Mouse (Mus musculus): ENCODE measurements around the gene Hspa2. TPM values are rescaled to one million over a fixed set of nuclear protein-coding genes. Genes with fewer than 3 reads are reported as not detected.

Hspa2 gene
- polyA plus RNA-seq, 1 experiment from 2014 or later, result 5.8 TPM

GRCm38 (mm10) chr12:76388794-76389193, 15.2 kb upstream of the Hspa2 start:
- no peaks in the 10 kb centered on the region for H3K27me3 ChIP-seq

DNA sequence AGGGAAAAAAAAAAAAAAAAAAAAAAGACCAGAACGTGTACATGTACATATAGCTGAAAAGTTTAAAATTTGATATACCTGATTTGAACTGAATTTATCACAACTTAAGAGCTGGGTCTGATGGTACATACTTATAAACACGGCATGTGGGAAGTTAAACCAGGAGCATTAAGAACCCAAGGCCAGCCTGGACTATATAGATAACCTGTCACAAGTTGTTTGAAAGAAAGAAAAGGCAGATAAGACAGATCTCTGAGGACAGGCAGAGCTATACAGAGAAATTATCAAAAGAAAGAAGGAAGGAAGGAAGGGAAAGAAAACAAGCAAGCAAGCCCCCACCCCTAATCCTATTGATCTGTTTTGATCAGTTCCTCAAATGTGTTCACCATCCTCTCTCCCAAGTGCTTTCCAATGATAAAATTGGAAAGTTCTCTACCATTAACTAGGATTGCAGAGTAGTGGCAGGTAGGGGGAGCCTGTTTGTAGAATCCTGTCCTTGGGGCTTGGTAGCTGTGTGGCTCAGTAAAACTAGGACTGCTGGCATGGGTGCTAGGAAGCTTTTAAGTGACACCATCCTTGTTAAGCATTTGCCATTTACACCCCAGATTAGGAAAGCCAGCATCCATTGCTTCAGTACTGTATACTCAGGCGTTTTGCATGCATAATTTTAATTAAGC, 12.2 kb upstream of the Hspa2 start:
- no peak for ATAC-seq (ENCODE audit: low FRiP score, low read depth)
- H3K9ac ChIP-seq (replicated peaks), result no peak overlapping the region
- H3K27ac ChIP-seq (replicated peaks), result no peak overlapping the region
- H3K9me3 ChIP-seq, result no peaks in the 10 kb centered on the region
- peaks cover 9% of the 10 kb centered on the region; the same call in 1 of the 2 replicates for H3K36me3 ChIP-seq
- 78% methylated on average over 3 of the region's 3 CpGs for WGBS
- no peaks in the 10 kb centered on the region for H3K27me3 ChIP-seq
- H3K4me3 ChIP-seq, result no peak overlapping the region
- no peaks in the 10 kb centered on the region for H3K4me1 ChIP-seq
- no peak overlapping the region for H3K4me2 ChIP-seq (replicated peaks)

More at GRCm38 (mm10) chr12:76388794-76389193, 15.2 kb upstream of the Hspa2 start:
- Histone ChIP-seq H3K4me3 (no peak overlapping the region), H3K9me3 (no peaks in the 10 kb centered on the region), H3K27ac (replicated peaks) (no peak overlapping the region), H3K36me3 (peaks cover 26% of the 10 kb centered on the region), H3K4me1 (no peaks in the 10 kb centered on the region), H3K4me2 (replicated peaks) (no peak overlapping the region), H3K9ac (replicated peaks) (no peak overlapping the region)
- ATAC-seq (ENCODE audit: low FRiP score, low read depth), result no peak
- WGBS, result 84% methylated on average over 11 of the region's 11 CpGs

DNA sequence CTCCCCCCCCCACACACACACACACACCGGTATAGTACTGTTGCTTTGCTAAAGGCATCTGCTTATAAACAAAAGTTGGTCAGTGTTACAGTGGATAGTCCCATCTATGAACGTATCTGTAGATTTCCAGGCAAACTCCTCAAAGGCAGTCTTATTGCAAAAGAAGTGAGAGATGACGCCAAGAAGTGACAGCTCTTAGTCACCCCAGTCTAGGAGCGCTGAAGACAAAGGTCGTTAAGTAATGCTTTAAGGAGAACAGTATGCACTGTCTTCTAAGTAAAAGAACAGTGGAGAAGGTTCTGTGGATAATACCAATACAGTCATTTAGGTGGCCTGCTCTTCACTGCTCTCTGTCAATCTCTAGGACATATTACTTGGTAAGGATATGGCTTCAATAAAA, 11.0 kb upstream of the Hspa2 start:
- Histone ChIP-seq H3K9me3 (no peaks in the 10 kb centered on the region), H3K27ac (replicated peaks) (no peak overlapping the region), H3K4me2 (replicated peaks) (no peak overlapping the region), H3K4me1 (no peaks in the 10 kb centered on the region), H3K4me3 (no peak overlapping the region), H3K9ac (replicated peaks) (no peak overlapping the region), H3K27me3 (no peaks in the 10 kb centered on the region), H3K36me3 (0 out of 2 replicates have a peak, but pooled peaks cover 3% of the 10 kb centered on the region)
- 81% methylated on average over 5 of the region's 5 CpGs for WGBS
- no peak for ATAC-seq (ENCODE audit: low FRiP score, low read depth)

DNA sequence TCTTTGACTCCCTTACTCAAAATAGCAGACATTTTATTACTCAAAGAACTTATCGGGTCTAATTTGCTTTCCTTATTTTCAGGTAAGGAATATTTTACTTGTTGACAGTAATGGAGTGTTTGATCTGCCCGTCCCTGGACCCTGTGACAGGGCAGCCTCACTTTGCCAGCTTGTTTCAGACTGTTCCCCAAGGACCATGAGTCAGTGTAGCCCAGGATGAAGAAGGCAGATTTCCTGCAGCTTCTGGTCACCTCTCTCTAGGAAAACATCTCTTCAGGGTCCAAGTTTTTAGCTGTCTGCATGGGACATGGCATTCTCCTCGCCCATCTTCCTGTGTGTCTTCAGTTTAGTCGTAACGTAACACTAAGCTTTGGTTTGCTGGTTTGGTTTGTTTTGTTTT, 6.7 kb upstream of the Hspa2 start:
- no peak overlapping the region for H3K9ac ChIP-seq (replicated peaks)
- no peak overlapping the region for H3K4me3 ChIP-seq
- ATAC-seq (ENCODE audit: low FRiP score, low read depth), result no peak
- H3K4me1 ChIP-seq, result no peaks in the 10 kb centered on the region
- H3K9me3 ChIP-seq, result no peaks in the 10 kb centered on the region
- 83% methylated on average over 5 of the region's 5 CpGs for WGBS
- no peak overlapping the region for H3K27ac ChIP-seq (replicated peaks)
- H3K27me3 ChIP-seq, result peaks cover 3% of the 10 kb centered on the region; the same call in 1 of the 2 replicates
- no peak overlapping the region for H3K4me2 ChIP-seq (replicated peaks)
- no peaks in the 10 kb centered on the region for H3K36me3 ChIP-seq

- Histone ChIP-seq H3K4me1 (peaks cover 23% of the 10 kb centered on the region), H3K4me3 (no peak overlapping the region), H3K4me2 (replicated peaks) (no peak overlapping the region), H3K27ac (replicated peaks) (no peak overlapping the region), H3K36me3 (no peaks in the 10 kb centered on the region), H3K9ac (replicated peaks) (no peak overlapping the region), H3K9me3 (no peaks in the 10 kb centered on the region), H3K27me3 (peaks cover 33% of the 10 kb centered on the region)
- ATAC-seq (ENCODE audit: low FRiP score, low read depth), result no peak
- 59% methylated on average over 3 of the region's 3 CpGs for WGBS
Observed at GRCm38 (mm10) chr12:76401674-76402073, 2.3 kb upstream of the Hspa2 start.

GRCm38 (mm10) chr12:76402991-76403885, 738 bp upstream of the Hspa2 start:
- peak overlapping the region; percentile 59 for H3K9ac ChIP-seq (replicated peaks)
- WGBS, result under 1% methylated on average over 48 of the region's 54 CpGs
- H3K27ac ChIP-seq (replicated peaks), result peak overlapping the region; percentile 88
- H3K9me3 ChIP-seq, result no peaks in the 10 kb centered on the region
- peaks cover 23% of the 10 kb centered on the region for H3K4me1 ChIP-seq
- peaks cover 46% of the 10 kb centered on the region for H3K27me3 ChIP-seq
- peak; percentile 91 for ATAC-seq (ENCODE audit: low FRiP score, low read depth)
- H3K4me2 ChIP-seq (replicated peaks), result peak overlapping the region; percentile 81
- peak overlapping the region; percentile 73 for H3K4me3 ChIP-seq
- no peaks in the 10 kb centered on the region for H3K36me3 ChIP-seq

- Histone ChIP-seq H3K36me3 (no peaks in the 10 kb centered on the region), H3K4me1 (peaks cover 23% of the 10 kb centered on the region), H3K9ac (replicated peaks) (no peak overlapping the region), H3K27ac (replicated peaks) (no peak overlapping the region), H3K9me3 (no peaks in the 10 kb centered on the region), H3K27me3 (peaks cover 53% of the 10 kb centered on the region), H3K4me2 (replicated peaks) (peak overlapping the region; percentile 81), H3K4me3 (peak overlapping the region; percentile 73)
- no peak for ATAC-seq (ENCODE audit: low FRiP score, low read depth)
- WGBS, result 9% methylated on average over 20 of the region's 20 CpGs
Observed at GRCm38 (mm10) chr12:76404836-76405182, 833 bp downstream of the Hspa2 start.

DNA sequence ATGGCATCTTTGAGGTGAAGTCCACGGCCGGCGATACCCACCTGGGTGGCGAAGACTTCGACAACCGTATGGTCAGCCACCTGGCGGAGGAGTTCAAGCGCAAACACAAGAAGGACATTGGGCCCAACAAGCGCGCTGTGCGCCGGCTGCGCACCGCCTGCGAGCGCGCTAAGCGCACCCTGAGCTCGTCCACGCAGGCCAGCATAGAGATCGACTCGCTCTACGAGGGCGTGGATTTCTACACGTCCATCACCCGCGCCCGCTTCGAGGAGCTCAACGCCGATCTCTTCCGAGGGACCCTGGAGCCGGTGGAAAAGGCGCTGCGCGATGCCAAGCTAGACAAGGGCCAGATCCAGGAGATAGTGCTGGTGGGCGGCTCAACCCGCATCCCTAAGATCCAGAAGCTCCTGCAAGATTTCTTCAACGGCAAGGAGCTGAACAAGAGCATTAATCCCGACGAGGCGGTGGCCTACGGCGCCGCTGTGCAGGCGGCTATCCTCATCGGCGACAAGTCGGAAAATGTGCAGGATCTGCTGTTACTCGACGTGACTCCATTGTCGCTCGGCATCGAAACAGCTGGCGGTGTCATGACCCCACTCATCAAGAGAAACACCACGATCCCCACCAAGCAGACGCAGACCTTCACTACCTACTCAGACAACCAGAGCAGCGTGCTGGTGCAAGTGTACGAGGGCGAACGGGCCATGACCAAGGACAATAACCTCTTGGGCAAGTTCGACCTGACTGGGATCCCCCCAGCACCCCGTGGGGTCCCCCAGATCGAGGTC, 1.4 kb downstream of the Hspa2 start:
- ATAC-seq (ENCODE audit: low FRiP score, low read depth), result no peak
- Histone ChIP-seq H3K36me3 (no peaks in the 10 kb centered on the region), H3K4me1 (peaks cover 23% of the 10 kb centered on the region), H3K27ac (replicated peaks) (no peak overlapping the region), H3K4me3 (peak overlapping the region; percentile 73), H3K27me3 (peaks cover 53% of the 10 kb centered on the region), H3K9ac (replicated peaks) (no peak overlapping the region), H3K9me3 (no peaks in the 10 kb centered on the region), H3K4me2 (replicated peaks) (peak overlapping the region; percentile 81)
- WGBS, result 5% methylated on average over 64 of the region's 64 CpGs

- Histone ChIP-seq H3K9me3 (no peaks in the 10 kb centered on the region), H3K36me3 (no peaks in the 10 kb centered on the region), H3K4me2 (replicated peaks) (peak overlapping the region; percentile 81), H3K27me3 (peaks cover 53% of the 10 kb centered on the region), H3K27ac (replicated peaks) (no peak overlapping the region), H3K4me3 (peak overlapping the region; percentile 73), H3K4me1 (peaks cover 23% of the 10 kb centered on the region), H3K9ac (replicated peaks) (no peak overlapping the region)
- WGBS, result 5% methylated on average over 23 of the region's 23 CpGs
- ATAC-seq (ENCODE audit: low FRiP score, low read depth), result no peak
Observed at GRCm38 (mm10) chr12:76405971-76406370, 2.0 kb downstream of the Hspa2 start.

GRCm38 (mm10) chr12:76407184-76407583, 3.2 kb downstream of the Hspa2 start:
- Histone ChIP-seq H3K4me1 (peaks cover 23% of the 10 kb centered on the region), H3K4me2 (replicated peaks) (no peak overlapping the region), H3K27ac (replicated peaks) (no peak overlapping the region), H3K9ac (replicated peaks) (no peak overlapping the region), H3K36me3 (no peaks in the 10 kb centered on the region), H3K9me3 (no peaks in the 10 kb centered on the region), H3K4me3 (no peak overlapping the region), H3K27me3 (peaks cover 50% of the 10 kb centered on the region)
- WGBS, result 46% methylated on average over 1 of the region's 1 CpGs
- no peak for ATAC-seq (ENCODE audit: low FRiP score, low read depth)

DNA sequence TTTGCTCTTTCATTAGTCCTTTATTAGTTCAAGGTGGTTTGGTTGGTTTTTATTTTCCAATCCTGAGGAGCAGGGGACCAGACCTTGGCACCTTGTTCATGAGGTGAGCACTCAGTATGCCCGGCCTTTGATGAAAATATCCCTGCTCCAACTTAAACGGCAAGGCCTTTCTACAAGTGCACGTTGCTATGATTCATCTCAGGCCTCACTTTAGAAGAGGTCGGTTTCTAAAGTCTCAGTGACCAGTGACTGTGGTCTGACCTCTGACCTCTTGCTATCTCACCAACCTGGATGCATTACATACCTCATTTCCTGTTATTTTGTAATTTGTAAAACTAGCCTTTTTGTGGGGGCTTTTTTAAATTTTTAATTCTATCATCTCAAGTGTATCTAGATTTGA, 5.2 kb downstream of the Hspa2 start:
- ATAC-seq (ENCODE audit: low FRiP score, low read depth), result no peak
- Histone ChIP-seq H3K36me3 (no peaks in the 10 kb centered on the region), H3K27ac (replicated peaks) (no peak overlapping the region), H3K4me2 (replicated peaks) (no peak overlapping the region), H3K27me3 (peaks cover 41% of the 10 kb centered on the region), H3K9me3 (no peaks in the 10 kb centered on the region), H3K9ac (replicated peaks) (no peak overlapping the region), H3K4me3 (no peak overlapping the region), H3K4me1 (peaks cover 19% of the 10 kb centered on the region)
- 70% methylated on average over 4 of the region's 4 CpGs for WGBS
